Mouse (Mus musculus): ENCODE results near the gene Sertm1.

Gene Sertm1

DNA sequence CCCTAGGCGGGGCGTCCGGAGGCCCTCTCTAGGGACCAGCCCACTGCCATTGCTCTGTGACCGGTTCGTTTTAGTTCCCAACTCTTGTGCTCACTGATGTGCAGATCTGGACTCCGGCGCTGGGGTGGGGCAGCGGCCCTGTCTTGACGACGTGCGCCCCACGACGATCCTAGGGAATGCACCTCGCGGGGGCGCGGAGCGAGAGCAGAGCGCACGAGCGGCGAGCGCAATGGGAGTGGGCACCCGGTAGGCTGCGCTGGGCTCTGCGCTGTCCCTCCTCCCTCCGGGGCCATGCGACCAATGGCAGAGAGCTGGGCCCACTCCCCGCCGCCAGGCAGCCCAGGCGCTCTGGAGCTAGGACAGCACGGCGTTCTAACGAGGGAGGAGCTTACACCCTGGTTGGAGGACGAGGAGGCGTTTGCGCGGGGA lies at the start of gene Sertm1:
Gene Sertm1 (minus strand): TSS at position 245 of the 429 bp plus-strand sequence.
- peak; percentile 78 for DNase-seq (ENCODE audit: low read depth, low spot score)

DNA sequence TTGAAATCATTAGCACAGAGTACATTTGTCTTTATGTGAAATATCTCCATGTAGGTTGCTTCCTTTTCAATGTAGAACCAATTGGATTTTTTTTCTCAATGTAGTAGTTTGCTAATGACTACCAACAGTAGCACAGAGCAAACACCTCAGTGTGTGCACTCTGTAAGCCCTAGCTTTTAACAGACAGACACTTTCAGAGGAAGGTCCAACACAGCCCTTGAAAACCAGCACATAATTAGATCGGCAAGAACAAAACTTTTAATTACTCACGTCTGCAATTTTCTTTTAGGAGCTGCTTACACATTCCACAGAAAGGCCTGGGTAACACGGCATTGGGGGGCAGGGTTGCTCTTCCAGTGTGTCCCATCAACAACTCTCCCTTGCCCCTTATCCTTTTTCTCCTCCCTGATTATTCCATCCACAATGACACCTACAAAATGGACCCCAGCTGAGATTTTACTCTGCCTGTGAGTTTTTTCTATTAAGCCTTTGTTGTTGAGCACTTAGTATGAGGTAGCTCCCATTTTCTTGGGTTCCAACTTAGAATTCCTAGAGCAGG lies 49.3 kb upstream of the Sertm1 start:
- no peak for DNase-seq (ENCODE audit: low read depth, low spot score)

DNA sequence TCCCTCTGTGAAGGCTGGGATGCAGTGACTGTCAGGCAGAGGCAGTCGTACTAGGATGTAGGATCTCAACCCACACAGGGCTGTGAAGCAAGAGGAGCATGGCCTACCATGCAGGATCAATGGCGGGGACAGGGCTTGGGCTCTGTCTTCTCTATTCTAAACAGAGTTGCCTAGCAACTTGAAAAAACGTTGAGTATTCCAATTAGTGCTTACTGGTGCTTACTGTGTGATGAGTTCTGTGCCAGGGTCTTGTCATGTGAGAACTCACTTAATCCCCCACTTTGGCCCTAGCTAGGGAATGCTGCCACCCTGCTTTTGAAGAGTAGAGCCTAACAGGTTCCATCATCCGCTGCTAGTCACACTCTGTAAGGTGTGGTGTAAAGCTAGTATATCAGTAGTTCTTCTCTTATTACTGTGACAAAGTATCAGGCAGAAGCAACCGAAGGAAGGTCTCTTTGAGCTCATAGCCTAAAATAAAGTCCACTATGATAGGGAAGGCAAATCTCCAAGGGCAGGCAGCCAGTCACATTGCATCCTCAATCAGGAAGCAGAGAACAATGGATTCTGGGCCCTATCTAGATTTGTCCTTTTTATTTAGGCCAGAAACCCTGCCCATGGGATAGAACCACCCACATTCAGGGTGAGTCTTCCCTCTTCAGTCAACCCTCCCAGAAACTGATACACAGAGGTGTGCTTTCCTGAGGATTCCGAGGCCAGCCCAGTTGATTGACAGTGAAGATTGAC lies 27.6 kb upstream of the Sertm1 start:
- DNase-seq (ENCODE audit: low read depth, low spot score) = no peak

DNA sequence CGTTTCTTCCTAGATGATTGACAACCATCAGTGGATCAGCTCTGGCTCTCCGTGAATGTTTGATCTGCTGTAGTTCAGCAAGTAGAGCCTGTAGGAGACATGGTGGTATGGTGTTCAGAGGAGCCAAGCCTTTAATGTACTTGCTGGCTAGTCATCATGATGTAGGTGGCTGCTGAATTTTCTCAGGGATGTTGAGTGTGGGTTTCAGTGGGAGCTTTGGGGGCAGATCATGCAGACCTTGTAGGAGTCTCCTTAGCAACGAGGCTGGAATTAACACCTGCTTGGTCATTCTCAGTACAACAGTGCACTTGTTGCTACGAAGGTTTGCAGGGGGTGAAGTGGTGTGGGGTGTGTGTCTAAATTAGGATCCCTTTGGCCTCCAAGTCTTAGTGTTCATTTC lies 18.8 kb upstream of the Sertm1 start:
- DNase-seq (ENCODE audit: low read depth, low spot score) = no peak

DNA sequence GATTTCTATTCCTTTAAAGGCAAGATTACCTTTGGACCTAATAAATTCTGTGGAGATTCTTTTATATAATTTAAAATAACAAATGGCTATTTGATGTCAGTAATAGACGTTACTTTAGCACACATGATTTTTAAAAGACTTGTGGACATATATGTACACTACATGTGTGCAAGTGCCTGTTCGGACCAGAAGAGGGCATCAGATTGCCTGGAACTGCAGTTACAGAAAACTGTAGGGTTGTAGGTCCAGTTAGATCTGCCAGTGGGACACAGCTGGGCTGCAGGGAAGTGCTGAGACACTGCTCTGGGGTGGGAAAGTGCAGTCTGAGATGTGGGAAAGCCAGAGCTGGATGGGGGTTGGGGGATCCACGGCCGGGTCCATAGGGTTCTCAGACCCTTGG lies 16.9 kb upstream of the Sertm1 start:
- no peak for DNase-seq (ENCODE audit: low read depth, low spot score)

DNA sequence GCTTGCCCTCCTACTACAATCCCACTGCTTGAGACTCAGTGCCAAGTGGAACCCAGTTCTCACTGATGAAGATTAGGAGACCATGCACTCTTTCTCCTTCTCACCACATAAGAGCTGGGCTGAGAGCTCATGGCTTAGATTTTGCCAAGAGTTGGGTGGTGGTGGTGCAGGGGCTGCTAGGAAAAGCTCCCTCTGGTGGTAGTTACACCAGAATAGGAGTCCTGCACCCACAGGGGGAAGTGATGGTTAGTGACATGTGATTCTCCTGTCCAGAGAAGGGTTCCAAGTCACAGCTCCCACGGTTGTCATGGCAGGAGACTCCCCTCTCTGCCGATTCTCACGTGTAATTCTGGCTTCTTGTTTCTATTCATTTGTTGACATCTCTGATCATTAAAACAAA lies 4.7 kb upstream of the Sertm1 start:
- no peak for DNase-seq (ENCODE audit: low read depth, low spot score)

DNA sequence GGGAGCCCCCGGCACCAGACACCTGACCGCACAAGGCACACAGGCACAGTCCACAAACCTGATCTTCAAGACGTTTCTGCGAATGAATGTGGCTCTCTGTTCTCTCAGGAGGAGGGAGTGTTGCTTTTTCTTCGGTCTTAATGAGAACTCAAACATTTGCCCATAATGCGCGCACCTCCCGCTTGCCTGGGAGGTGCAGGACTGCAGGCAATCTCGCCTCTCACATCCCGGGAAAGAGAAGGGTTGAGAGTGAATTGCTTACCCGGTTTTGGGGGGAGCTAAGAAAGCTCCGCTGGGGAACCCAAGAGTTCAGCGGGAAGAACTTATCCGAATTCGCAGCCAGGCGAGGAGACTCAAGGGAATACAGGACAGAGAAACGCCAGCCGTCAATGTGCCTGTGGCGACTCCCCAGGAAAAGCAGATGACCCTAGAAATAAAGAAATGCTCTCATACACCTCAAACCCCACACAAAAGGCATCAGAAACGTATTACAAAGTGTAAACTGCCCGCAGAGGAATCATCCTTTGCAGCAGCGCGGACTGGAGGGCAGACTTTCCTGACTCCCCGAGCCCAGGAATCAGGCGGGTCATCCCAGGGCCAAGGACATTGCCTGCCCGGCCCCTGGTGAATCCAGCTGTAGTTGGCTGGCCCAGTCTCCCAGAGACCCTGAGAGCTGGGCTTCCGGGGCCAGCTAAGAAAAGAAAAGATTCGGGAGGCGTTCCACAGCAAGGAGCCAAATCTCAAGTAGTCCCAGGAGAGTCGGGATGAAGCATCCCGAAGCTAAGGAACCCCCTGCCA lies 643 bp downstream of the Sertm1 start:
- peak; percentile 8 for DNase-seq (ENCODE audit: low read depth, low spot score)

DNA sequence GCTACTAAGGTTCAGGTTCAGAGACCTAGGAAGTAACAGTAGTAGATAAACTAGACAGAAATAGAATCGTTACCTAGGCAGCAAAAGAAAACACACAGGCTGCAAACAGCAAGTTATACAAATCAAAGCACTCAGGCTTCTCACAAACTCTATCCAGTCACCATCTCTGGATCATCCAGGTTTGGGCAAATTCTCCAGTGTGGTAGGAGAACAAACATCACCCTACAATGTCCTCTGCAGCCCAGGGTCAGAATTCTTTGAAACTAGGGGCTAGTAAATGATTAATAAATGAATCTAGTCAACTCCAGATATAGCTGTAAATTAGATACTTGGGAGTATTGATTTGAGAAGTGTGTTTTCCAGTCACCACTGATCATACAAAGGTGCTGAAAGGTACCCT lies 6.8 kb downstream of the Sertm1 start:
- no peak for DNase-seq (ENCODE audit: low read depth, low spot score)

DNA sequence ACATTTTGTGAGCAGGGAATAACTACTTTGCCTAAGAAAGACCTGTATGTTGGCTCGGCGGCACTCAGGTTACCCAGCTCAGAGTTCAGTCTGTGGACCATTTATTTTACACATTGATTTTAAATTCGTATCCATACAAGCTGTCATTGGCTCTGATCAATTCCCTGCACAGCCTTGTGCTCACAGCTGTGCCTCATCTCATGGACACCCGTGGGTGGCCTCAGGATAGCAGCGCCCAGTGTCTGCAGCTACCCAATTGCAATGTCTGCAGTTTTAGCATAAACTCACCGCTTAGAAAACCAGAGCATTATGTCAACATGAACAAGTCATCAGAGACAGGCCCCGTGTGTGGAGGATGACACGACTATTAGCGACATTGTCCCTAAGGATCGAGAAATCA lies 17.7 kb downstream of the Sertm1 start:
- DNase-seq (ENCODE audit: low read depth, low spot score) = no peak

DNA sequence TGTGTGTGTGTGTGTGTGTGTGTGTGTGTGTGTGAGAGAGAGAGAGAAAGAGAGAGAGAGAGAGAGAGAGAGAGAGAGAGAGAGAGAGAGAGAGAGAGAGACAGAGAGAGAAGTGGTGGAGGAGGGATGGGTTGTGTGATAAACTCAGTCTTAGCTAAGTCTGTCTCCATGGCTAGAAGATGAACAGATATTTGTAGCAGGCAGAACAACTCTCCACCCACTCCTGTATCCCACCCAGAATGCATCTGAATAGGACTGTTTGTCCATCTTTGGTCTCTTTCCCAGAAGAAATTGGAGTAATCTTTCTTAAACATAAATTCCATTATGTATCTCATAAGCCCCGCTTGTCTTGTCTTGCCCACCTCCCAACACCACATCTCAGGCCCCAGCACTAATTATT lies 20.8 kb downstream of the Sertm1 start:
- no peak for DNase-seq (ENCODE audit: low read depth, low spot score)

DNA sequence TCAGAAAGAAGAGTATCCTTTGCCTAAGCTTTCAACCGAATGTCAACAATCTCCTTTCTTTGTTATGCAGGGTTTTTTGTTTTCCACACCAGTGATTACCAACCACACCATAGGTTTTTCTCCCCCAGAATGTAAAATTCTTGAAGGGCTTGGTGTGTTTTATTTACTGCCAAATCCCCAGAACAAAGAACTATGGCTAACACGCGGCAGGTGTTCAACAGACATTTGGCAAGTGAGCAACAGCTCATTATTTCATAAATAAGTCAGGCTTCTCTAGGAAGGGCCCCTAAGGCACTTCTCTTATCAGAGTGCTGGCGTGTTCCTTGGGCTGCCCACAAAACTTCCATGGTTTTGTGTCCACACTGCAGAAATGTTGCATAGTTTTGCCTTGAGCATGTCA lies 23.5 kb downstream of the Sertm1 start:
- DNase-seq (ENCODE audit: low read depth, low spot score) = no peak

DNA sequence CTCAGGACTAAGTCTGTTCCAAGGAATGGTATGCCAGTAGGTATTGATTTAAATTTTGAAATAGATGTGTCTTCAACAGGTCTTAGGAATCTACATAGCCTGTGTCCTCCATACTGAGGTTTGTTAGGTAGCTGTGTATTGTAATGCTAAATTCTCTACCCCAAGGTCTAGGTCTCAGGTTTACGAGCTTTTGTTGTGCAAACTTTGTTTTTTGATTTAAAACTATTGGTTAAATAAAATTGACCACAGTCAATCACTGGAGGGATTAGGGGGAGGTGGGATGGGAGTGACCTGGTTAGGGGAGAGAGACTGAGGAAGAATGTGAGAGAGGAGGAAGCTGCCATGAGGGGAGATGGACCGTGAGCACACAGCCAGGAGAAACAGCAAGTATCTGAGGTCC lies 29.2 kb downstream of the Sertm1 start:
- no peak for DNase-seq (ENCODE audit: low read depth, low spot score)
